13 mouse cellular contexts compared by ENCODE assay signal in the genomic region with DNA sequence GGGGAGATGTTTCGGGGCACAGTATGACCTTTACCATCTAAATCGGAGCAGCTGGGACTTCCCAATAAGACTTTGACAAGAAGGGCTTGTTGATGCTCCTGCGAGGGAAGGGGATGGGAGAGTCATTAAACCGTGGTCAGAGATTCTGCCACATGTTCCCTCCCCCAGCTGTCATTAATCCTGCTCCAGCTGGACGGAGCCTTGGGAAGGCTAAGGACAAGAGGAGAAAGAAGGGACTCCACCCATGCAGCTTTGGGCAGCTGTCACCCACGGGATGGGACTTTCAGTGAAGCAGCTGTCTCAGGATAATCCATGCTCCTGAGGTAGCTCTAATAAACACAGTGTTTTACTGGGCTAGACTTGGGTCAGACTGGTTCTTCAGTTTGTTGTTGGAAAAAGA.
A peak's percentile ranks its signal among the peaks of the same experiment; 100 is the strongest.
DNase-seq lines count a peak whose midpoint lies in the region; TF ChIP-seq lines count a peak whose summit lies in the region.
"Had no signal": no experiment of that assay in that cellular context is flagged by ENCODE, and none has a peak within 500 bp of the region (broad histone marks: within the 10 kb centered on the region; RNA-seq: fewer than 3 reads in every experiment).

No protein-coding gene starts in this region.

- intact Hi-C loops in heart, postnatal 10 days (cut with DNase I) = no loop called here
- intact Hi-C loops in left cerebral cortex, postnatal 14 days (cut with DNase I) = no loop called here

- TF ChIP-seq POLR2A in kidney, adult 2 months (IDR thresholded peaks at IDR 0.05; ENCODE audit: low read depth, low read length) = no peak

- no peaks in the 10 kb centered on the region for H3K27me3 ChIP-seq in kidney, adult 2 months (replicated peaks; ENCODE audit: control insufficient read depth, insufficient read depth, low read length)
- H3K27me3 ChIP-seq: limb, embryonic 15.5 days; megakaryocyte, embryonic 14.5 days; neural tube, embryonic 13.5 days had no signal

- 35% methylated on average over 6 of the region's 6 CpGs for WGBS in kidney, adult 2 months

- DNase-seq in kidney, adult 2 months = peak; percentile 27
- DNase-seq in kidney, postnatal 36 days = no peak
- peak; percentile 65 to 67 for DNase-seq in heart, postnatal 10 days
- DNase-seq in kidney, postnatal 10 days = peak; percentile 72
- DNase-seq in retina, embryonic 14.5 days (ENCODE audit: low spot score) = peak; percentile 41
- DNase-seq in cerebellum, adult 9-10 months = no peak
- DNase-seq in left cerebral cortex, postnatal 14 days (ENCODE audit: low spot score in 2 of 2) = no peak
- no peak for DNase-seq in right cerebral cortex, postnatal 25 days
- DNase-seq: cerebellum, postnatal 25 days had no signal

- H3K4me1 ChIP-seq in kidney, adult 2 months (ENCODE audit: control insufficient read depth, insufficient read depth, low read length) = 0 out of 2 replicates have a peak, but pooled peaks cover 3% of the 10 kb centered on the region

- TF ChIP-seq CTCF in kidney, adult 2 months (conservative IDR thresholded peaks at IDR 0.05; ENCODE audit: insufficient read depth, insufficient read length, low read depth, low read length) = no peak

- H3K27ac ChIP-seq in kidney, adult 2 months (ENCODE audit: insufficient read depth, low read depth, low read length) = no peak overlapping the region
- H3K27ac ChIP-seq: forebrain, embryonic 10.5 days; neural tube, embryonic 13.5 days had no signal

- no peaks in the 10 kb centered on the region for H3K36me3 ChIP-seq in kidney, adult 2 months (ENCODE audit: control insufficient read depth, insufficient read depth, low read length)
- H3K36me3 ChIP-seq: forebrain, embryonic 10.5 days; limb, embryonic 15.5 days had no signal

- H3K4me3 ChIP-seq in kidney, adult 2 months (ENCODE audit: insufficient read depth, low read depth, low read length) = no peak overlapping the region
- H3K4me3 ChIP-seq: forebrain, embryonic 10.5 days; limb, embryonic 15.5 days; megakaryocyte, embryonic 14.5 days; neural tube, embryonic 13.5 days had no signal

Comparison
In these comparisons a context has a peak if more than half of its experiments do, and no peak if none do; other contexts are left out.
1. DNase-seq: peak in kidney, adult 2 months (single experiment), heart, postnatal 10 days (2 of 2), kidney, postnatal 10 days (single experiment) and retina, embryonic 14.5 days (single experiment); none in kidney, postnatal 36 days (0 of 2), cerebellum, adult 9-10 months (single experiment), left cerebral cortex, postnatal 14 days (0 of 2) and right cerebral cortex, postnatal 25 days (single experiment).